ENCODE assay signal across 24 mouse cellular contexts in the genomic region with DNA sequence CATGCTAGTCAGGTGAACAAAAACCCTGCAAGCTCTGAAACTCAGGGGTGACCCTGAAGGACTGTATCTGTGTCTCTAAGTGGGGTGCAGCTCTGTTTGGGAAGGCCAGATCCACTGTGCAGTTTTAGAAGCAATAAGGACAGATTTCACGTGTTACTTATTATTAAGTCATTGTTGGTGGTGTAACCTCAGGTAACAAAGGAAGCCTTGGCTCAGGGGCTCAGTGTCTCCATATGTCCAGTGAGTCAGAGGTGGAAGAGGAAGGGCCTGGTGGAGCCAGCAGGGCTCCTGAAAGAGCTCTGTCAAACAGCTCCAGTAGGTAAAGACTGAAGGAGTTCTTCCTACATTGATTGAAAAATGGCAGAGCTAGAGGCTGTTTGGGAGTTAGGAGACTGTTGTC.
"Had no signal": no experiment of that assay in that cellular context is flagged by ENCODE, and none has a peak within 500 bp of the region (broad histone marks: within the 10 kb centered on the region; RNA-seq: fewer than 3 reads in every experiment).

No protein-coding gene starts in this region.

- DNase-seq: gastrocnemius, postnatal 14 days; gastrocnemius, postnatal 36 days; heart, adult 18-20 months; heart, postnatal 14 days; heart, postnatal 36 days; kidney, adult 11 months; kidney, adult 2 months; kidney, adult 9 months; kidney, postnatal 14 days; kidney, postnatal 36 days; layer of hippocampus, adult 9-11 months; layer of hippocampus, postnatal 36 days; left cerebral cortex, postnatal 4 days had no signal

- H3K4me1 ChIP-seq: hindbrain, embryonic 13.5 days; hindbrain, embryonic 15.5 days; limb, embryonic 13.5 days; limb, embryonic 15.5 days; liver, embryonic 12.5 days had no signal

- H3K27ac ChIP-seq: heart, embryonic 10.5 days; hindbrain, embryonic 13.5 days; hindbrain, embryonic 15.5 days; hindbrain, postnatal 0 days; kidney, embryonic 15.5 days; kidney, postnatal 0 days; limb, embryonic 13.5 days; limb, embryonic 15.5 days; liver, embryonic 12.5 days; liver, embryonic 14.5 days had no signal

- H3K27me3 ChIP-seq: hindbrain, embryonic 13.5 days; hindbrain, embryonic 15.5 days; kidney, embryonic 15.5 days; limb, embryonic 13.5 days; limb, embryonic 15.5 days; liver, embryonic 12.5 days had no signal

- H3K4me3 ChIP-seq: heart, embryonic 10.5 days; heart, embryonic 12.5 days; hindbrain, embryonic 13.5 days; hindbrain, embryonic 15.5 days; kidney, embryonic 15.5 days; limb, embryonic 13.5 days; limb, embryonic 15.5 days; liver, embryonic 12.5 days had no signal
